7 mouse cellular contexts compared by ENCODE assay signal in genomic region chr10:95323393-95324277, GRCm38 (mm10). TPM values are rescaled to one million over a fixed set of nuclear protein-coding genes. Genes with fewer than 3 reads are reported as not detected.
DNase-seq lines count a peak whose midpoint lies in the region; ATAC-seq lines count a peak whose summit lies in the region.

Gene Cradd, minus strand, starts transcription at chr10:95324133.

- peak within 1 kb of the TSS; percentile 83 for H3K4me2 ChIP-seq in intestine, embryonic 15.5 days (replicated peaks)

- H3K27me3 ChIP-seq in intestine, embryonic 15.5 days (replicated peaks), result no peaks in the 10 kb centered on the region
- no peaks in the 10 kb centered on the region for H3K27me3 ChIP-seq in midbrain, embryonic 10.5 days (ENCODE audit: low read depth, poor library complexity, severe bottlenecking)

- H3K4me3 ChIP-seq in intestine, embryonic 15.5 days (replicated peaks), result peak within 1 kb of the TSS; percentile 60
- H3K4me3 ChIP-seq in midbrain, embryonic 10.5 days, result peak within 1 kb of the TSS; percentile 70

- intact Hi-C loops in gastrocnemius, postnatal 36 days (cut with DNase I), result loop anchor here (2.0 to 5.0 kb wide), 4 partner anchors 55 to 181 kb away; partner anchors contain the start of gene Socs2
- intact Hi-C loops in left cerebral cortex, postnatal 25 days (cut with DNase I), result loop anchor here (2.0 kb wide), 2 partner anchors 59 to 93 kb away; partner anchors contain the start of gene Socs2

- H3K36me3 ChIP-seq in intestine, embryonic 15.5 days, result no peaks in the 10 kb centered on the region
- no peaks in the 10 kb centered on the region for H3K36me3 ChIP-seq in midbrain, embryonic 10.5 days

- H3K9ac ChIP-seq in intestine, embryonic 15.5 days, result peak within 1 kb of the TSS; percentile 74

- H3K9me3 ChIP-seq in intestine, embryonic 15.5 days, result no peaks in the 10 kb centered on the region
- no peaks in the 10 kb centered on the region; the same call in 1 of the 2 replicates for H3K9me3 ChIP-seq in midbrain, embryonic 10.5 days (replicated peaks)

- peaks cover 9% of the 10 kb centered on the region; the same call in 1 of the 2 replicates for H3K4me1 ChIP-seq in intestine, embryonic 15.5 days (replicated peaks)
- H3K4me1 ChIP-seq in midbrain, embryonic 10.5 days, result peaks cover 22% of the 10 kb centered on the region

- peak within 1 kb of the TSS; percentile 88 for H3K27ac ChIP-seq in intestine, embryonic 15.5 days
- peak within 1 kb of the TSS; percentile 95 for H3K27ac ChIP-seq in midbrain, embryonic 10.5 days (replicated peaks)

- WGBS in intestine, embryonic 15.5 days, result under 1% methylated on average over 51 of the region's 51 CpGs
- WGBS in midbrain, embryonic 10.5 days, result 1% methylated on average over 51 of the region's 51 CpGs

- ATAC-seq in intestine, embryonic 15.5 days, result peak; percentile 93

- peak; percentile 86 for DNase-seq in adrenal gland, adult 2 months
- DNase-seq in embryo, embryonic 11.5 days (ENCODE audit: low read depth, low spot score), result peak; percentile 89
- peak; percentile 70 to 73 for DNase-seq in gastrocnemius, postnatal 36 days
- DNase-seq in left cerebral cortex, postnatal 25 days (ENCODE audit: low spot score in 2 of 2), result peak; percentile 90 to 97
- DNase-seq in midbrain, embryonic 10.5 days (ENCODE audit: low spot score), result peak; percentile 80
- peak; percentile 95 for DNase-seq in skeletal muscle tissue, adult 2 months (ENCODE audit: low read depth, low spot score)

RNA-seq across cellular contexts. Expression of gene Cradd, which starts in this region (rescaled TPM):
- total RNA-seq in adrenal gland, adult 2 months (2021), result 10 to 100 TPM; 12.7 to 13.1 TPM
- 31.1 and 32.5 TPM in 2 replicates for polyA plus RNA-seq in adrenal gland, adult 2 months (2012; rRNA removed)
- 10 to 100 TPM in 1 of 2 experiments, 1 to 10 TPM in 1; 8.3 to 11.1 TPM for total RNA-seq in gastrocnemius, postnatal 36 days (2021)
- 10.8 and 11.2 TPM in 2 replicates for polyA plus RNA-seq in intestine, embryonic 15.5 days (2015; fragmentation: Nextera tagmentation; extraction: Ambion mirVana)
- total RNA-seq in left cerebral cortex, postnatal 25 days (2021), result 1 to 10 TPM; 4.1 to 5.7 TPM
- polyA plus RNA-seq in midbrain, embryonic 10.5 days (2016; fragmentation: Nextera tagmentation; extraction: Ambion mirVana), result 14.4 and 15.2 TPM in 2 replicates

Comparison
In these comparisons a context has a peak if more than half of its experiments do, and no peak if none do; other contexts are left out.
1. Peak in every context shown above with its lines: DNase-seq, ATAC-seq, H3K4me3 ChIP-seq and H3K27ac ChIP-seq.